Mouse (Mus musculus) kidney, embryonic 14.5 days (tissue): ENCODE results near the gene Asb5. TPM values are rescaled to one million over a fixed set of nuclear protein-coding genes. Genes with fewer than 3 reads are reported as not detected.
A peak's percentile ranks its signal among the peaks of the same experiment; 100 is the strongest.

ENCODE experiments used
- ATAC-seq: fragments of 200-750 bp; cut with Nextera tagmentation; 2 replicates; pipeline ENCODE4 v1.8.0; 2017; ENCODE audit warnings: moderate number of reproducible peaks, mild to moderate bottlenecking, moderate TSS enrichment, moderate library complexity; ENCODE audit not compliant: low FRiP score, low TSS enrichment
- H3K27ac ChIP-seq: fragments of 300-500 bp; sonication (generic); 2 replicates; pipeline ENCODE4 v1.5.1; 2014; ENCODE audit warnings: low read depth, mild to moderate bottlenecking, low read length, moderate library complexity, mixed read lengths
- H3K27me3 ChIP-seq: fragments of 300-500 bp; sonication (generic); 2 replicates; pipeline ENCODE4 v1.6.1; 2014; ENCODE audit warnings: mild to moderate bottlenecking, low read length; ENCODE audit not compliant: control insufficient read depth, insufficient read depth
- H3K36me3 ChIP-seq: fragments of 300-500 bp; sonication (generic); 2 replicates; pipeline ENCODE4 v1.6.1; 2014; ENCODE audit warnings: low read length, mixed read lengths; ENCODE audit not compliant: control insufficient read depth, insufficient read depth
- H3K4me1 ChIP-seq: fragments of 300-500 bp; sonication (generic); 2 replicates; pipeline ENCODE4 v1.6.1; 2014; ENCODE audit warnings: low read length, mixed read lengths; ENCODE audit not compliant: control insufficient read depth, insufficient read depth
- H3K4me2 ChIP-seq: fragments of 300-500 bp; sonication (generic); replicated peaks from 2 replicates; pipeline ENCODE4 v1.6.1; 2014; ENCODE audit warnings: low read depth, mild to moderate bottlenecking, low read length
- H3K4me3 ChIP-seq: fragments of 300-500 bp; sonication (generic); 2 replicates; pipeline ENCODE4 v1.5.1; 2014; ENCODE audit warnings: mild to moderate bottlenecking, low read length
- H3K9ac ChIP-seq: fragments of 300-500 bp; sonication (generic); 2 replicates; pipeline ENCODE4 v1.6.1; 2014; ENCODE audit warnings: low read depth, mild to moderate bottlenecking, low read length, moderate library complexity
- H3K9me3 ChIP-seq: fragments of 300-500 bp; sonication (generic); 2 replicates; pipeline ENCODE4 v1.6.1; 2016; ENCODE audit warnings: low read length; ENCODE audit not compliant: control insufficient read depth
- WGBS: fragments of 180-500 bp; shearing (Covaris S2); extraction: QIAGEN DNeasy Blood & Tissue Kit; methylation state at CpG from one replicate; pipeline ENCODE4 v1.1.7; 2014; 5-methylcytosine and 5-hydroxymethylcytosine counted together
- polyA plus RNA-seq: library from polyadenylated mRNA; unstranded; fragments of >200 nt; fragmentation: Nextera tagmentation; extraction: Ambion mirVana; gene quantifications from 2 replicates; pipeline ENCODE4 v1.2.1, GENCODE M21; 2014

Asb5 gene
- polyA plus RNA-seq, 1 experiment from 2014 or later = 7.0 TPM

DNA sequence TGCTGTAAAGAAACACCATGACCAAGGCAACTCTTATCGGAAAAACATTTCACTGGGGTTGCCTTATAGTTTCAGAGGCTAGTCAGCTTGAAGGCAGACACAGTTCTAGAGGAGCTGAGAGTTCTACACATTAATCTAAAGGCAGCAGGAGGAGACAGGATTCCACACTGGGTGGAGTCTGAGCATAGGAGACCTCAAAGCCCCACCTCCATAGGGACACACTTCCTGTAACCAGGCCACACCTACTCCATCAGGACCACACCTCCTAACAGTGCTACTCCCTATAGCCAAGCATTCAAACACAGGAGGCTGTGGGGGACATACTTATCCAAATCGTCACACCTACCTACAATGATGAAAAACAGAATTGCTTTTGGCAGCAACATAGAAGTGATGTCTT is 3.8 kb upstream of the Asb5 start:
- Histone ChIP-seq H3K9me3 (no peaks in the 10 kb centered on the region), H3K9ac (no peak overlapping the region), H3K36me3 (peaks cover 39% of the 10 kb centered on the region), H3K4me2 (no peak overlapping the region), H3K27ac (no peak overlapping the region), H3K4me3 (no peak overlapping the region), H3K4me1 (peaks cover 11% of the 10 kb centered on the region; the same call in 1 of the 2 replicates), H3K27me3 (no peaks in the 10 kb centered on the region)
- WGBS = 92% methylated on average over 2 of the region's 2 CpGs
- no peak for ATAC-seq

DNA sequence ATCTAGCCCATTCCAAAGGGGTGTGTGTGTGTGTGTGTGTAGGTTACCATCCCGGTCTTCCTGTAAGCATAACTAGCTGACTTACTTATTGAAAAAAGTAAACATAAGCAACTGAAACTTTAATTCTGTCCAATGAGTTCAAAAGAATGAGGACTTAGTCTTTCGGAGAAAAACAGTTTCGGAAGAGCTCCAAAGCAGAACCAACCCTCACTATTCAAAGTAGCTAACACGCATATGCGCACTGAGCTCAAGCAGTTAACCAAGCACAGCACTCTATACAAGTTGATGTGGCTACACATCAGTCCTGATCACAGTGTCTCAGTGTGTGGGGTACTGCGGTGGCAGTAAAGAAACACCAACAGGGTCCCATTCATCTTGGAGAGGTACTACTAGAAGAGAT is 2.7 kb upstream of the Asb5 start:
- no peak overlapping the region for H3K4me2 ChIP-seq
- WGBS = 97% methylated on average over 6 of the region's 6 CpGs
- H3K9ac ChIP-seq = no peak overlapping the region
- no peak overlapping the region for H3K4me3 ChIP-seq
- H3K9me3 ChIP-seq = no peaks in the 10 kb centered on the region
- H3K27ac ChIP-seq = no peak overlapping the region
- peaks cover 32% of the 10 kb centered on the region; the same call in 1 of the 2 replicates for H3K36me3 ChIP-seq
- no peaks in the 10 kb centered on the region for H3K27me3 ChIP-seq
- ATAC-seq = no peak
- peaks cover 11% of the 10 kb centered on the region; the same call in 1 of the 2 replicates for H3K4me1 ChIP-seq

DNA sequence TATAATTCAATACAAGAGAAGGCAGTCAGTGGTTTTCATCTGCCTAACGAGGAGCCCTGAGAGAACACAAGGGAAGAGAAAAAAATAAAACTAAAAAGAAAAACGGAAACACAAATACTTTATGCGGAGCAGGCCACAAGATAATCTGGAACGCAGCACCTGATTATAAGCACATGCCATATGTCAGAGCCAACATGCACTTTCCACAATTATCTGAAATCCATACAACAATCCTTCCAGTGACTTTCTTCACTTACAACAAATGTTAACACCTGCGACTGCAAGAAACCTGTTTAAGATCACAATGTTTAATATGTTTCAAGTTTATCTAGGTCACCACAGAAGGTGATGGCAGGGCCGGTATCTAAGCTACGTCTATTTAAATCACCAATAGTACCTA is 809 bp upstream of the Asb5 start:
- no peaks in the 10 kb centered on the region for H3K27me3 ChIP-seq
- peak overlapping the region; percentile 46 for H3K4me2 ChIP-seq
- peaks cover 18% of the 10 kb centered on the region; the same call in 1 of the 2 replicates for H3K36me3 ChIP-seq
- peaks cover 11% of the 10 kb centered on the region; the same call in 1 of the 2 replicates for H3K4me1 ChIP-seq
- H3K9me3 ChIP-seq = no peaks in the 10 kb centered on the region
- ATAC-seq = no peak
- H3K9ac ChIP-seq = peak overlapping the region; percentile 92
- H3K4me3 ChIP-seq = peak overlapping the region; percentile 95
- WGBS = 56% methylated on average over 7 of the region's 7 CpGs
- no peak overlapping the region for H3K27ac ChIP-seq

DNA sequence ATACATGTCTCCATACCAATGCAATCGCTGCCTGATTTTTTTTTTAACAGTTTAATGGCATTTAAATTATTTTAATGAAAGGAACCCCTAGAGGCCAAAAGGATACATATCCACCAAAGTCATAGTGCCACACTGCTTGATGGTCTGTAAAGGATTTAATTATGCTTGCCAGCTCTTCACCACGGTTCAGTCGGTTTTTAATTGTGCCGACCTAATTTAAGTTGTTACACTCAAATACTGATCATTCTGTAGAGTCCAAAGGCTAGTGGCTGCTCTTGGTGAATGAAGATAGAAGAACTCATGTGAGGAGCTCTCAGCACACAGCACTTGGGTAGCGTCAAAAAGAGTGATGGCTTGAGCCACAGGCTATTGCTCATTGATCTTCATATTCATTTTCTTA is 5.8 kb downstream of the Asb5 start:
- Histone ChIP-seq H3K27ac (no peak overlapping the region), H3K4me2 (no peak overlapping the region), H3K36me3 (no peaks in the 10 kb centered on the region), H3K4me3 (no peak overlapping the region), H3K9ac (no peak overlapping the region), H3K4me1 (no peaks in the 10 kb centered on the region), H3K9me3 (no peaks in the 10 kb centered on the region), H3K27me3 (no peaks in the 10 kb centered on the region)
- 70% methylated on average over 5 of the region's 5 CpGs for WGBS
- ATAC-seq = 0 out of 2 replicates have a peak, but pooled peaks have one; percentile 30

DNA sequence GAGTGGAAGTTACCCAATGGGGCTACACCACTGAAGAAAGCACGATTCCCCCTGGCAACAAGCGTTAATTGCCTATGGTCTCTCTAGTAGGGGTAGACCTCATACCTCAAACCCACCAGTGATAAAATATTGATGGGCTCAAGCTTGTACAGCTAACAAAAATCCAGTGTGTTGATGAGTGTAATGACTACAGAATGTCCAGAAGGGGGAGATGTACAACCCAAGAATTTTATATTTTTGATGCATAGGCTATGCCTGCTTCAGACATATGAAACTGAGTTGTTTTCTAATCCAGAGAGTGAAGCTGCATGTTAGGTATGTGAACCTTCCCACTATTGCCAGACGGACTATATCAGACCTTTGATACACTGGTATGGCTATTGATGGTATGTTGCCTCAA is 7.9 kb downstream of the Asb5 start:
- ATAC-seq = no peak
- WGBS = 89% methylated on average over 3 of the region's 3 CpGs
- Histone ChIP-seq H3K4me2 (no peak overlapping the region), H3K36me3 (no peaks in the 10 kb centered on the region), H3K9ac (no peak overlapping the region), H3K27ac (no peak overlapping the region), H3K9me3 (no peaks in the 10 kb centered on the region), H3K4me3 (no peak overlapping the region), H3K4me1 (no peaks in the 10 kb centered on the region), H3K27me3 (no peaks in the 10 kb centered on the region)

DNA sequence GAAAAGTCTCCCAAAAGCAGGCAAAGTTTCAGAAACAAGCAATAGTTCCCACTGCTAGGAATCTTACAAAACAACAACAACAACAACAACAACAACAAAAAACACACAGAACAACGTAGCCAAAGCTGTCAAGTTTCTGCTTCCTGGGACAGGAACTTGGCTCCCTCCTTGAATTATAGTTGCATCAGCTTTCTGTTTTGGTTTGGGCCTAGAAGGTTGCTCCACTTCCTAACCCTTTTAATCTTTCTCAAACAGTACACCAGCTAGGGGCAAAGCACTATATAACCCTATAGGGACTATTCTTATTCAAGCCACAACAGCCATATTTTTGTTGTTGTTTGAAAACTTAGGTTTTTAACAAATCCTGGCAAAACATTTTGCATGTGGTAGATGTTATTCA is 12.0 kb downstream of the Asb5 start:
- Histone ChIP-seq H3K27ac (no peak overlapping the region), H3K9ac (no peak overlapping the region), H3K4me3 (no peak overlapping the region), H3K27me3 (no peaks in the 10 kb centered on the region), H3K4me1 (no peaks in the 10 kb centered on the region), H3K4me2 (no peak overlapping the region), H3K36me3 (no peaks in the 10 kb centered on the region), H3K9me3 (no peaks in the 10 kb centered on the region)
- no peak for ATAC-seq
- WGBS = 59% methylated on average over 1 of the region's 1 CpGs

DNA sequence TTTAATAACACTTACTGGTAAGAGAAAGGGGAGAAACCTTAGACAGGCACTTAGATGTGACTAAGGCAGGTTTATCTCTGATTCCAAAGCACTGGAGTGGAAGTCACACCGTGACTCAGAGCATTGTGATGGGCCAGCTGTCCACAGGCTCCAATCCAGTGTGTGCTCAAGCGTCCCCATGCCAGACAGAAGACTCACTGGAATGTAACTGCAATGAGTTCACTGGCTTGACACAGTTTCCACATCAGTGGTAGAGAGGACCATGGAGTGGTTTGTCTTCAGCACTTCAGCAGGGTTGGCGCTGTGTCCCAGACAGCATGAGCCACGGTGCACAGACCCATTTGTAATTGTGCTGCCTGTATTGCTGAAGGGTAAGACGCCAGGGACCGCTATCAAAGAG is 19.0 kb downstream of the Asb5 start:
- Histone ChIP-seq H3K27ac (no peak overlapping the region), H3K36me3 (no peaks in the 10 kb centered on the region), H3K4me1 (no peaks in the 10 kb centered on the region), H3K9ac (no peak overlapping the region), H3K27me3 (no peaks in the 10 kb centered on the region), H3K9me3 (no peaks in the 10 kb centered on the region), H3K4me2 (no peak overlapping the region), H3K4me3 (no peak overlapping the region)
- ATAC-seq = no peak
- 77% methylated on average over 6 of the region's 6 CpGs for WGBS

DNA sequence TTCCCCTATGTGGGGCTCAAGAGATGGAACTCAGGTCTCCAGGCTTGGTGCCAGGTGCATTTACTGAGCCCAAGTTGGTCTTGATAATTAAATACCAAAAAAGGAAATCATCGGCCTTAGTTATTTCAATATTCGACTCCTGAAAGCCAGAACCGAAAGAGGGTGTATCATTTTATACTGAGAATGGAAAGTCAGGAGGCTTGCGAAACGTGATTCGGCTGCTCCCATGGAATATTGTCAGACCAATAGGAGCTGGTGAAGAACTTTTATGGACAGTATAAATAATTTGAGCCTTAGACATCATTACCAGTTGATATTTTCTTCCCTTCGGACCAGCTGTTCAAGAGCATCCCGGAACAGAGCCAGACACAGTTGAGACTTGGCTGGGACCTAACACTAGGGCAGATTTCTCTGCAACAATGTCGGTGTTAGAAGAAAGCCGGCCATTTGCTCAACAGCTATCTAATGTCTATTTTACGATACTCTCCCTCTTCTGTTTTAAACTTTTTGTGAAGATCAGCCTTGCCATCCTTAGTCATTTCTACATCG is 20.7 kb downstream of the Asb5 start:
- no peaks in the 10 kb centered on the region for H3K27me3 ChIP-seq
- H3K27ac ChIP-seq = no peak overlapping the region
- no peak overlapping the region for H3K4me2 ChIP-seq
- H3K4me1 ChIP-seq = no peaks in the 10 kb centered on the region
- H3K9me3 ChIP-seq = no peaks in the 10 kb centered on the region
- H3K4me3 ChIP-seq = no peak overlapping the region
- no peaks in the 10 kb centered on the region for H3K36me3 ChIP-seq
- H3K9ac ChIP-seq = no peak overlapping the region
- ATAC-seq = no peak
- WGBS = 84% methylated on average over 12 of the region's 12 CpGs

DNA sequence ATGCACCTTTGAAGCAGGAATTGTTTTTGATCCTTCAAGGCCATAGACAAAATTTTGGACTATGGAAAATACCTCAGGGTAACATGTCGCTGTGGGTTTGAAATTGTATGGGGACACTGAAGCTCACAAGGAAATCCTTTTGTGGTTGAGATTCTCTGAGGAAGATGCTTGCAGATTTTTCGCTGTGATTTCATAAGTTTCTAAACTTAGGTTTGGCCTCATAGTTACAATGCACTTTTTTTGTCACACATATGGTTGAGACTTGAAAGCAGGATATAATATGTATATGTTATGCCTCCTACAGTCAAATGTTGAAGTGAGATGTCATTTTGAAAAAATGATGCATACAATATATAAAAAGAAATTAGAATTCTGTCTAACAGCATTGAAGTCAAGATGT is 25.5 kb downstream of the Asb5 start:
- no peaks in the 10 kb centered on the region for H3K9me3 ChIP-seq
- 89% methylated on average over 2 of the region's 2 CpGs for WGBS
- no peak overlapping the region for H3K9ac ChIP-seq
- H3K4me2 ChIP-seq = no peak overlapping the region
- H3K4me1 ChIP-seq = no peaks in the 10 kb centered on the region
- ATAC-seq = no peak
- H3K36me3 ChIP-seq = no peaks in the 10 kb centered on the region
- H3K4me3 ChIP-seq = no peak overlapping the region
- no peak overlapping the region for H3K27ac ChIP-seq
- no peaks in the 10 kb centered on the region for H3K27me3 ChIP-seq
